Mouse (Mus musculus) liver, postnatal 0 days (tissue): ENCODE data around the gene Mpped1.

Source experiments
- CTCF ChIP-seq: sonication (generic); IDR thresholded peaks from 2 replicates; pipeline ENCODE4 v1.5.1; 2016; ENCODE audit warnings: antibody characterized with exemption, low read depth
- EP300 ChIP-seq: IDR thresholded peaks from 2 replicates; pipeline ENCODE4 v1.6.1; 2016; ENCODE audit warnings: antibody characterized with exemption, low read depth, mild to moderate bottlenecking

GRCm38 (mm10) chr15:83896011-83896410, 116.7 kb downstream of the Mpped1 start:
- TF ChIP-seq CTCF (no peak), EP300 (no peak)
